Mouse (Mus musculus) heart, adult 8-10 months (tissue): ENCODE data around the gene Ctsd. TPM values are rescaled to one million over a fixed set of nuclear protein-coding genes. Genes with fewer than 3 reads are reported as not detected.

Experiments
- DNase-seq: peaks from one replicate; pipeline ENCODE4 v3.0.0; 2022; ENCODE audit warnings: low spot score
- total RNA-seq, 4 experiments: library from RNA; stranded (reverse); gene quantifications; 2 replicates each; pipeline ENCODE4 v1.2.4; 2022

The Ctsd gene
- total RNA-seq, 4 experiments from 2014 or later = 1,038 to 1,126 (median 1,089) TPM

DNA sequence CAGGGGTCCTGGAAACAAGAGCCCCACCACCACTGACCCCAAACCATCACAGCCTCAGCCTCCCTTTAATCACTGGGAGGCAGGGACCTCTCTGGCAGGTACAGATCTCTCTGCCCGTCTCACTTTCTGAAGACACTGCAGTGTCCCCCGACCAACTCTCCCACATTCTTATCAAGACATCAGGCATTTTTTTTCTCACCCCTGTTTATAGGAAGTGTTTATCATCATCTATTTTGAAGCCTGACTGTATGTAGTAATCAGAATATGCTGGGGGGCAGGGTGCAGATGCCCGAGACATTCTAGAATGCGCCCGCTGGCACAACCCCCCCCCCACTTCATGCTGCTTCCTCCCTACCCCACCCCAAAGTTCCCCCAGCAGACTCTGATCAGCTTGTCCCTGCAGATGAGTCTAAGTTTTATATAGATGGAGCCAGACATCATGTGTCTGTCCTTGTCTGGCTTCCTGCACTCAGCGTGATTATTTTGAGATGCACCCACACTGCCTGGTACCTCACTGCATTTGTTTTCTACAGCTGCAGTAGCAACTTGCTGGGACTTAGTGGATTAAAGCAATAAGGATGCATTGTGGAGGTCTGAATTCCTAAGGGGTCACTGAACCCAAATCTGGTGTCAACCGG is 12.4 kb upstream of the Ctsd start:
- DNase-seq = no peak

DNA sequence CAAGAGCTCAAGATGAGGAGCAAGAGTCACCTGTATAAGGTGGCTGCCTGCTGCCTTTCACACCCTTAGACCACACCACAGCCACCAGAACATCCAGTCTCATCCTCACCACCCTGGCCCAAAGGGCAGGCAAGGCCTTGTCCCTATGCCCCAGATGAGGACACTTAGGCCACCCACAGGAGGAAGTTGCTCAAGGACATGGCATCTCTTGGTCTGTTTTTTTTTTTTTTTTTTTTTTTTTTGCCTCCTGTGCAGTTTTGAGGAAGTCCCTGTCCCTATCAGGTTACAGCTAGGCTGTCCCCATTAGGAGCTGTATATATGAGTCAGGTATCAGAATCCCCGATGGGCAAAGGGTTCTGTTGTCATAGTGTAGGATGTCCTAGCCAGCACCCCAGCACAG is 11.4 kb upstream of the Ctsd start:
- no peak for DNase-seq

DNA sequence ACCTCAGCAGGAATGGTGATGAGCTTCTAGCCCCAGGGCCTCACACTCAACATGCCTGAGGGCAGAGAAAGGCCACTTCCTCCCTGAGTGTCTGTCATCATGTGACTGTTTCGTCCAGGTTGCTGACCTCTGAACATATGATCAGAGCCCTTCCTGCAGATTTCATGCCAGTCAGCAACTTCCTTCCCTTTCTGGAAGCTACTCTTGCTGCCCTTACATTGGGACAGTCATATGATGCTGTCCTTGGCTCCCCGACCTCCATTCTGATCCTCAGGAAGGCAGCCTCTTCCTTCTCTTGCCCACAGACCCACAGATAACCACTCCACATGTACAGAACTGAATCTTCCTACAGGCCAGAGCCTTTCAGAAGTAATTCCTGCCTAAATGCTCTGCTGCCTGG is 10.2 kb upstream of the Ctsd start:
- no peak for DNase-seq

DNA sequence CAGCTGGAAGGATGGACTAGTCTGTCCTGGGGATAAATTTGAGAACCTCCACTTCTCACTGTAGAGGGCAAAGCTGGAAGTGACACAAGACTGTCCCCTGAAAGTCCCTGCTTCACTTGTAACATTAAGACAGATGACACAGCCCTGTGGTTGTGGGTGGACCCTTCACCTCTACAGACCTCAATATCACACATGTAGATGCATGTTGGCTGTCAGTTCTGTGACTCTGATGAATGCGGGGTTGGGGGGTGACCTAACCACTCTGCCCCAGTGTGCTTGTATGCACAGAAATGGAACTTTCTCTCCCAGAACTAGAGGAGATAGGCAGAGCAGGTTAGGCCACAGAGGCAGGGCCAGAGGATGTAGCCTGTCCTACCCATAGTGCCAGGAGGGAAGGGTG is 8.8 kb upstream of the Ctsd start:
- DNase-seq = no peak

DNA sequence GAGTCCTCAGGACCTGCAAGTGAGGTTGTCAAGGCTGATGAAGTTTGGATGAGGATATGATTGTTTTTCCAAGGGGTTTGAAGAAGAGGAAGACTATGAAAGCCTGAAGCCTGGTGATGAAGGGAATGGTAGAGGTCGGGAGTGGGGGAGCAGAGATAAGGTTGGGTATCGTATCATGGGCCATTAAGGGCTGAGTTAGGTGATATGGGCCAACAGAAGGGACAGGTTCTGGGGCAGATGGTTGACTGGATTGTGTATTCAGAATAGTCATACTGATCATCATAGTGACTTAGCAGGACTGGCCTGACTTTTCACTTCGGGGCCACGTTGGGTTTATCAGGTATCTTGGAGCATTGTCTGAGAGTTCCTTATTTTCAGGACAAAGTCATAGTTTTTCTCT is 7.6 kb upstream of the Ctsd start:
- no peak for DNase-seq

DNA sequence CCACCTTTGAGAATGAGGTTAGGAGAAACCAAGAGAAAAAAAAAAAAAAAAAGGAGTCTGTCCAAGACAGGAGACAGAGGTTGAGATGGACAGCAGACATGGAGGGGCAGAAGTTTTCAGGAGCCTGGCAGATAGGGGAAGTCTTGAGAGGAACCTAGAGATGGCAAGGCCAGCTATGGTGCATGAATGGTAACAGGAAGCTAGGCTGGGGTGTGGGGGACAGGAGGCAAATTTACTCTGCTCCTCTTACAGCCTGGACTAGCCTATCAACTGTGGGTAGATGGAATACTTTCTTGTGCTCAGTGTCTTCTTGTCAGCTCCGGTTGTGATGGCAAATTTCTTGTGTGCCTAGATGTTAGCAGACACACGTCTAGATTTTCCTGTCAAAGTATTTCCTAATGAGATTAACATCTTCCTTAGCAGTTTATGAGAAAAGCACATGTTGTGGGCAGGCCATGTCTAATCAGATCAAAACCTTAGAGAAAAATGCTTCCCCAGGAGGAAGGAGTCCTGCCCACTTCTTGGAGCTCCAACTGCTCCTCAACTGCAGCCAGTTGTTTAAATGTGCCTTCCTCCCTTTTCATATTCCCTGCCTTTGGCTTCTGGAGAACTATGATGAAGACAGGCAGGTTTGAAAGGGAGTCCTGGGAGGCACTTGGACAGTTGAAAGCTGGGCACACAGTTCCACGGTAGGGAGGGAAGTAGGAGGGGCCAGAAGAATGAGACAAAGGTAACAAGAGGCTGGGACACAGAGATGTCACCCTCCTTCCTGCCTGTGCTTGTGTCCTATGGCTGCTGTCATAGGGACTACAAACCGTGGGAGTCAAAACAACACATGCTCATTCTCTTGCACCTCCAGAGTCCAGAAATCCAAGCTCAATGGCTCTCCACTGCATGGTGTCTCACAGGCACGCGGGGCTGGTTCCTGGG is 6.7 kb upstream of the Ctsd start:
- peak; percentile 68 for DNase-seq

DNA sequence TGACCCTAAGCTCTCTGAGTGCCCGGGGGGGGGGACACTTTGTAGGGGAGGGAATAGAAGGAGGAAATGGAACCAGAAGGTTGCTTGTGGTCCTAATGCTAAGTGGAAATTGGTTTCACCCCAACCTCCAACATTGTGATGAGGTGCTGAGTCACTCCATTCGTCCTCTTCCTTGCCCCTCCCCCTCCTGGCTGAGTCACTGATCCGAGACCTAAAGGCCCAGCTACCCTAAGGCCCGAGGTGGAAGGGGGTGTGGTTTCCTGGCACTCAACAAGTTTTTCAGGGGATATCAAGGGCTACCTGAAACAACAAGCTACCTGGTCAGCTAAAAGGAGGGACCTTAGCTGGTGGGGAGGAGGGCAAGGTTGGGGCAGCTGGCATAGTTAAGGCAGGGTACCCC is 5.4 kb upstream of the Ctsd start:
- no peak for DNase-seq

DNA sequence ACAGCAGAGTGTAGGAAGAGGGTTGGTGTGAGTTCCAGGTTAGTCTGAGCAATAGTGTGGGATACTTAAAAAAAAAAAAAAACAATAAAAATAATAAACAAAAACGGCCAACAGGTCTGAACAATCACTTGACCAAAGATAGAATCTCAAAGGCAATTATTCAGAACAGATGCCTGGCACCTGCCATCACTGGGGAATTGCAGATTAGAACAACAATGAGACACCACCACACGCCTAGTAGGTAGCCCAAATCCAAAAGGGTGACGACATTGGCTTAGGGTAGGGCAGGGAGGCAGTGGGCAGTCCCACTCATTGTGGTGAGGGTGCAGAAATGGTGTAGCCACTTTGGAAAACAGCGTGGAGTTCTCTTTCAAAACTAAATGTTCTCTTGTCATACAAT is 3.8 kb upstream of the Ctsd start:
- DNase-seq = no peak

DNA sequence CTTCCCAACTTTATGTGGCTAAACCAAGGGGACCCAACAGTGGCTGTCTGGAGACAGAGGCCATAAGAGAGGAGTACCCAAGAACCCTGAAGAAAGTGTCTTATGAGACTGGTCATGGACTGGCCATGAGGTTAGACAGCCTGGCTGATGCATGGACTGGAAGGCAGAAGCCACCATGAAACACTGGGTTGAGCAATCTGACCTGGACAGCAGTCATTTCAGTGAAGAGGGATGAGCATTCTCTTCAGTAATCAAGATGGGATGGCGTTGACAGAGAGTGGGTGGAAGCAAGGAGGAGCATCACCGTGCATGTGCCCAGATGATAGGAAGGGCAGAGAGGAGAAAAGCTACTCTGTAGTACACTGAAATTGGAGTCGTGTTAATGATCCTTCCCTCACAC is 3.3 kb upstream of the Ctsd start:
- no peak for DNase-seq

DNA sequence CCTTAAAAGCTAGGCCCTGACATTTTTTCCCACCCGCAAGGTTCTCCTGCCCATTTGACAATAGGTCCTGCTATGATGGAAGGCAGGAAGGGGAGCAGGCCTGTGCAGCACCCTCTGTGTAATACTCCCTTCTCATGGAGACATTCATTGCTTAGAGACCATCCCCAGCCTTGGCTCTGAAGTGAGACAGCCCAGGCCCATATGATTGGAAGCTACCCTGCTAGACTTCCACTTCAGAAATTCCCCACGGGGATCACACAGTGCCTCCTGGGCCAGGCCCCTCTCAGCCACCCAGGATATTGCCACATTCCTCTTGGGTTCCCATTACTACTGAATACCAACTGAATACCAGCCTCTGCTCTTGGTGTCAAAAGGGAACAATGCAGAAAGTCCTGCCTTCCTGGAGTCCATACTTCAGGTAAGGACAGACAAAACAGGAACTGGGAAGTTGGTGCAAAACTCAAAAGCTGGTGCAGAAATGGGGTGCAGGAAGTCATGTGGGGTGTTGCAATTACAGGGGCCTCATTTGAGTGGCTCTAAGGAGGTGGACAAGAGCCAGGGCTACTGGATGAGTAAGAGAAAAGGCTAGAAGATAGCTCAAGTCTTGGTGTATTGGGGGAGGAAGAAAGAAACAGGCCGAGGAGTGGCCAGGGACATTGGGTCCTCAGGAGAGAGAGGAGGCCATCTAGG is 2.3 kb upstream of the Ctsd start:
- no peak for DNase-seq

DNA sequence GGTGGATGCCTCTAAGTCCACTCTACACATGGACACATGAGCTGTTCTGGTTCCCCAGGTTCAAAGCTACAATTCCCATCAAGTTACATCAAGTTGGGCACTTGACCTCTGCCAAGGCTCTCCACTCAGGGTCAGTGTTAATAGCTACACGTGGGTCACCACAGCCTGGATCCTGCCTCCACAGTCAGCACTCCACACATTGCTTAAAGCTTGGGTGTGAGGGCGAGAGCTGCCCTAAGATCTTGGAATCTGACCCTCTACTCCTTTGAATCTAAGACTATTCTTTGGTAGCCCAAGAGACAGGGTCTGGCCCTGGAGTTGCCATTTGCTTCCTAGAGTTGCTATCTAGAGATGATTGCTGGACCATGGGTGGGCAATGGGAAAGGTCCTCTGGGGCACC is 902 bp upstream of the Ctsd start:
- no peak for DNase-seq

DNA sequence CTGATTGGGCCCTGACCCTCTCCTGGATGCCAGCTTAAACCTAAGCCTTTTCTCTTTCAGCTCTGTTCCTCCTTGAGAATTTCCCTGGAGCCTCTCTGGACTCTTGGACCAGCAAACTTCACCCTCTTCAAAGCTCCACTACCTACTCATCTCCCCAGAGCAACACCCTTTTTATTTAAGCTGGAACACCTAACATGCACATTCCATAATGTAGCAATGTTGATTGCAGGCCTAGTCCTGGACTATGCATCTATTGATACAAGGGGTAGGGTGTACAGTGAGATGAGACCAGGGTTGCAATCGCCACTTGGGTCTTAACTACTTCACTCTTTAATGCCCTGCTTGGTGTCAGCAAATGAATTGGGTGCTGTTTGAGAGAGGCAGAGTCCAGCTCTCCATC is 360 bp upstream of the Ctsd start:
- no peak for DNase-seq

DNA sequence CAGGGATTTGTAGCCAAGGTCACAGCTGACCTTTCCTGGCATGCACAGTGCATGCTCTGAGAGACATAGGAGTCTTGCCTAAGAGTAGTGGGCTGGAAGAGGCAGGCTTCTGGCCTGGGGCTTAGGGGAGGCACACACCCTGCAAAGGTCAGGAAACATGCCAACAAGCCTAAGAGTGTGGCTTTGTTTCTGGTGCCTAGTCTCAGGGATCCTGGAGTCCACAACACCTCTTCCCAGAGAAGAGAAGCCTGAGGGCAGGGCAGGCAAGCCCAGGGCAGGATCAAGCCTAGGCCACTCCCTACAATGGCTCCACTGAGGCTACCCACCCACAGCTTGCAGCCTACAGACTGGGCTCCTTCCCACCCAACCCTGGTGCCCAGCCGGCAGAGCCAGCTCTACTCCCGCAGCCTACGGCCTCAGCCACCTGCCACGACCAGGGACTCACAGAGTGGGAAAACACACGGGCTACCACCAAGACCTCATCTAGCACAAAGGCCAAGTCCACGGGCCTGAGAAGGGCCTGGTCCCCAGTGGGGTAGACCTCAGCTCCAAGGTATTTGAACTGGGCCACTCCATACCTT is 1.1 kb downstream of the Ctsd start:
- no peak for DNase-seq

DNA sequence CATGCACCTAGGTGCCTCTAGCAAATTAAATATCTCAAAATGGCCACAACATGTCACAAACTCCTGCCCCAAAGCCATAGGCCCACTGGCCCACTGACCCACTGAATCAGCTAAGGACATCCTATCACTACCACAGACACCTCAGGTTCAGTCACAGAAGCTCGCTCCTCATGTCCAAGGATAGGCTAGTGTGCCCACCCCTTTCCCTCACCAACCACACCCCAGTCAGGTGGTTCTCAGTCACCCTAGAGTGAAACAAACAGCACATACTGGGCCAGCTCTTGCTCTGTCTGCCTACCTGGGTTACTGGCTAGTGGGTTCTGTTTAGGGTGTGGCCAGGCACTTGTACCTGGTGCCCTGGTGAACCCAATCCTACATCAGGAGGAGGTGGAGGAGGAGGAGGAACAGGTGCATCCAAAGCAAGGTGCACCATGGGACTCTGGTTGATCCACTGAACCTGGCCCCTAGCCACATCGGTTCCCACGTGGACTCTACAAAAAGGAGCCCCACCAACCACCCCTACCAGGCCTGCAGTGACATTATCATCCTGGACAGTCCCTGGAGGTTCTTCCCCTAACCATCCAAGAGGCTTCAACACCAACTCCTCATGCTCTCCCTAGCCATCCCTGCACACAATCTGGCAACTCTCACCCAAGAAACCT is 2.0 kb downstream of the Ctsd start:
- DNase-seq = no peak

DNA sequence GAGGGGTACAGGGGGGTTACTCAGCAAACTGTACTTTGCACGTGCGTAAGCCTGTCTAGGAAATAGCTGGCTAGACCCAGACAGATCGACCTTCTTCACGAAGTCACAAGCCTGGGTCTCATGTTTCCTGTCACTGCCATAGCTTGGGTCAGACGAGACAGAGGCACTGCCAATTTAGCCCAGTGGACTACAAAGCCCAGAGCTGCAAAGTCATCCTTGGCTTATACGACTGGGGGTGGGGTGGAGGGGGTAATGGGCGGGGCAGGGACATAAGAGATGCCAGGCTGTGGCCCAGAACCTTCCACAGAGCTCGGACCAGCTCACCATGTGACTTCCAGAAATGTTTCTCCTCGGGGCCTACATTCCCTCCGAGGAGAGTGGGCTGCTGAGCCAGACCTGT is 3.5 kb downstream of the Ctsd start:
- no peak for DNase-seq

DNA sequence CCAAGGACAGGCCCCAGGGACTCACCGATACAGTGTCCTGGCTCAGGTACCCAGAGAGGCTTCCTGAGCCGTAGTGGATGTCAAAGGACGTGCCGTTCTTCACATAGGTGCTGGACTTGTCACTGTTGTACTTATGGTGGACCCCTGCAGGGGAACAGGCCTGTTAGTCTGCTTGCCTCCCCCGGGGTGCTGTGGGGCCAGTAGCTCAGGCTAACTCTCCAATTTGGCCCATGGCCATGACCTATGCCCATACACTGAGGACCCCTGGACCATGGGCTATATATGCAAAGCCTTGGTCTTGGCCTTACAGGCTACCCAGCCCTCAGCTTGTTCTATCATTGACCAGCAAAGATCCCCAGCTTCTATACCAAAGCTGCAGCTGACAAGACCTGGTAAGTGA is 5.3 kb downstream of the Ctsd start, which contains the start of gene Gm49369:
Gm49369 (minus strand) TSS at position 101 of the 400 bp plus-strand sequence.
- no peak for DNase-seq

DNA sequence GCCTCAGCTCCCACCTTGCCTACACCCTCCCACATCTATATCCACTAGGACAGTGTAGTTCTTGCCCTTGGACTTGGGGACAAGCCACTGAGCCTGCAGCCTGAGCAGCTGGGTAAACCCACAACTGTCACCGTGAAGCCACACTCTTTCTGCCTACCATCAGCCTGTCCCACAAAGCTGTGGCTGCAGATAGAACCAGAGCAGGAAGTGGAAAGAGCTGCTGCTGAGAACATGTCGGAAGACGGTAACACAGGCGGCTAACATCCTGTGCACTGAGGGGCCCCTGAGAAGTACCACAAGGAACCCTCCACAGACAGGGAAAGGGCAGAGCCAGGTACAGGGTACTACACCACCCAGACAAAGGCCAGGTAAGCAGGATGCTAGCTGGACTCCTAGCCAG is 6.7 kb downstream of the Ctsd start:
- no peak for DNase-seq

DNA sequence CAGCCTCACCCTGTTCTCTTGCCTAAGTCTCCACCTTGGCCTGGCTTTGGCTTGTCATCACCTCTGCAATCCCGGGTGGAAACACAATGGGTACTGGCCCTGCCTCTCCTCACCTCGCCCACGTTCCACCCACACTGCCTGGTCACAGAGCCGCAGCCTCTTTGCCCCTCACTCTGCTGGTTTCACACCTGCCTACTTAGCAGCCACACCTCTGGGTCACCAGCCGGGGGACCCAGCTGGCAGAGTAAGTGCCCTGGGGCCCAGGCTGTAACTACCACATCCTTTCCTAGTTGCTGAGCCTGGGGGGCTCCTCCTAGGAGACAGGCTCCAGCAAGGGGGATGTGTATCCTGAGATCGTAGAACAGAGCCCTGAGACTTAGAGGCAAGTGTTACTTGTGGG is 8.7 kb downstream of the Ctsd start:
- no peak for DNase-seq

DNA sequence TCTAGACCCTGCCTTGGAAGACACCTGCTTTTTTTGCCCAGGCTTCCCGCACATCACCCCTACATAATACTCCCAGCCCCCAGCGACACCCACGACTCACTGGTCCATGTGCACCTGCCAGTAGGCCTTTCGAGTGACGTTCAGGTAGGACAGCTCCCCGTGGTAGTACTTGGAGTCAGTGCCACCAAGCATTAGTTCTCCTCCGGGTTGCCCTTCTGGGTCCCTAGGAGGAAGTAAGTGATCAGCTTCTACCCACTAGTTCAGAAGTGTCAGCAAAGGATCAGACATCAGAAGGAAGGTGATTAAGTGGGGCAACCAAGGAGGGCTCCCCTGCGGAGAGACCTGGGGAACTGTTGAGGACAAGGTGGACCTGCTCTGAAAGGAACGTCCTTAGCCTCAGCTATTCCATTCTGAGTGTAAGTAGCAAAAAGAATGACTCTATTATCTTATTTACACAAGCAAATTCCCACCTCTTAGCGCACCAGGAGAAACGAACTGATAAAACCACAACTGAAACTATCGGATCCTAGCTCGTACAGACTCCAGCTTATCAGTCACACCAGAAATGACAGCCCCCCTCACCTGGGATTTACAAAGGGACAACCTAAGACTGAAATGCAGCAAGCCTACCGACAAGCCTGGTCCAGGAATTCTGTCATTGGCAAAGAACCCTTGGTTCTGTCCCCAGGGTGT is 10.5 kb downstream of the Ctsd start:
- no peak for DNase-seq

DNA sequence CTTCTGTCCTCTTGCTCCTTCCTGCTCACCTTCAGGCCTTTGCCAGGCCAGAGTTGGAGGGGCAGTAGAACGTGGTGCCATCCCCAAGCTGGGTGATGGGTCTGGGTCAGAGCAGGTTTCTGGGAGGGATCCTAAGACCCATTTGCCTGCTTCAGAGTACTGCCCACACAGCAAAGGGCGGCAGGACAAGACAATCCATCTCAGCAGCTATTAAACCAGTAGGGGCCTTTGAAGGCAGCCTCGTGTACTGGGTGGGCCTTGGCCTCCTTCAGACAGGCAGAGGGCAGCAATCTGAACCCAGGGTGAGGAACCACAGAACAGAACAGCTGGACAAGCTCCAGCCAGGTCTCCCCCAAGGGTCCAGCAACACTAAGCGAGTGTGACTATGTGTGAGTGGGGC is 11.7 kb downstream of the Ctsd start:
- no peak for DNase-seq

DNA sequence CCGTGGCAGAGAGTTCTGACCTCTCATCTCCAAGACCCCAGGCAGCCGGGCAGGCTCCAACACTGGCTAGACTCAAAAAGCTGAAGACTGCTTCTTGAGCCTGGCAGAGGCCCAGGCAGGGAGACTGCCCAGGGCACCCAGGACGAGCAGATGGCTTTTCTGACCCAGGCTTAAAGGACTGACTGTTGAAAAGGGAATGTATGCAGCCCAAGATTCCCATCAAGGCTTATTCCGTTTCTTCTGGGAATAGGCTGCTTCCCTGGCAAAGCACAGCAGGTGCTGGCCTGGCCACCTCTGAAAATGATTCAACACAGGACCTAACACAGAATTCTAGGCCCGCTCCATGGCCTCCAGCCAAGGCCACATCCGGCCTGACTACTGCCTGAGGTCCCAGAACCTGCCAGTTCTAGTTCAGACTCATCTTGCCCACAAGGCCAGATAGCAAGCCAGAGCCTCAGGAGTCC is 12.5 kb downstream of the Ctsd start:
- peak; percentile 62 for DNase-seq
